Mouse (Mus musculus) R1 (cell line): ENCODE results near the gene 6030408B16Rik.

ENCODE experiments used
- DNase-seq: peaks from one replicate; pipeline ENCODE4 v3.0.0-alpha.2; 2018; ENCODE audit warnings: low read depth, low spot score

The 6030408B16Rik gene

GRCm38 (mm10) chr15:101293025-101293621, at the start of gene 6030408B16Rik:
Gene 6030408B16Rik, plus strand, starts transcription at chr15:101293212.
- DNase-seq, result no peak

DNA sequence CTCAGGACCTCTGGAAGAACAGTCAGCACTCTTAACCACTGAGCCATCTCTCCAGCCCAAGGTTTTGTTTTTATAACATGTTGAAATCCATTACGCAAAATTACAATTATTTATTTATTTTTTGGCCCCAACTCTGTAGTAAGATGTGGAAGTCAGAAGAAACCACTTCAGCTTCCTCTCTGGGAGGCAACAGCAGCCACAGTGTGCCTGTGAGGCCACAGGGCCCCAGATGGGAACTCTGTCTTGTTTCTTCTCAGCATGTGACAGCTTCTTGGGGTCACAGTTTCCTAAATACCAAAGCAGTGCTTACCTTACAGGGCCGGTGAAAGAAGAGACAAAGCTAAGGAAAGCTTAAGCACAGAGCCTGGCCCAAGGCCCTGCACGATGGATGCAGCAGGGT, 49.0 kb upstream of the 6030408B16Rik start:
- no peak for DNase-seq

- DNase-seq, result peak; percentile 99
These were observed 46.5 kb upstream of the 6030408B16Rik start for GRCm38 (mm10) chr15:101246231-101247154.

DNA sequence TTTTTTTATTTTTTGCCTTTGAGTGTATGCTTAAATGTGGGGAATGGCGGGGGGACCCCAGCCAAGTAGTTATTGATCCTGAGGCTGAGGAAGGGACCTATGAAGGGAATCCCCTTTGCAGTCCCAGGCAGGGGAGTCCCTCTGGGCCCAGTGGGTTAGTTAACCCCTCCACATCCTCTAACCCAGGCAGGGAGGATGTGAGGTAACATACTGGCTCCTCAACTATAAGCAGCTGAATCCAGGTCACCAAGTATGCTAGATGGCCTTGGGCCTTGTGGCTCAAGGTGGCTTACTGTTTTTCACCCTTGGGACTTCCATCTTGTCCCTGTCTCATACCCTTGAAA, 45.9 kb upstream of the 6030408B16Rik start:
- no peak for DNase-seq

- no peak for DNase-seq
These were observed 44.8 kb upstream of the 6030408B16Rik start for GRCm38 (mm10) chr15:101248029-101248710.

- DNase-seq, result no peak
These were observed 42.7 kb upstream of the 6030408B16Rik start for GRCm38 (mm10) chr15:101250220-101250800.

DNA sequence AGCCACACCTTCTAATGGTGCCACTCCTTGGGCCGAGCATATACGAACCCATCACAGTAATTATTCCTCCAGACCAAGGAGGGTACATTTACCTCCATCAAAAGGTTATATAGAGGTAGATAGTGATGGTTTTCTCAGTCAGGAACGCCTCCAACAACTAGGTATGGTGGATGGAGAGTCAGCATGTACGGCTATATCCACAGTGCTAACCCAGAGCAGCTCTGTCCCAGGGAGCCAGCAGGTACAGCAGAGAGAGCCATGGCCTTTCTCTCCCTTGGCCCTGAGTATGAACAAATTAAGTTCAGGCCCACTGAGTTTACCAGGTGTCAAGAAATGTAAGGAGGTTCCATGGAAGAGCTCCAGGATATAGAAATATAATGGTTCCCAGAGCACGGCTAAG, 41.1 kb upstream of the 6030408B16Rik start:
- no peak for DNase-seq

- no peak for DNase-seq
These were observed 40.4 kb upstream of the 6030408B16Rik start for GRCm38 (mm10) chr15:101252614-101253013.

DNA sequence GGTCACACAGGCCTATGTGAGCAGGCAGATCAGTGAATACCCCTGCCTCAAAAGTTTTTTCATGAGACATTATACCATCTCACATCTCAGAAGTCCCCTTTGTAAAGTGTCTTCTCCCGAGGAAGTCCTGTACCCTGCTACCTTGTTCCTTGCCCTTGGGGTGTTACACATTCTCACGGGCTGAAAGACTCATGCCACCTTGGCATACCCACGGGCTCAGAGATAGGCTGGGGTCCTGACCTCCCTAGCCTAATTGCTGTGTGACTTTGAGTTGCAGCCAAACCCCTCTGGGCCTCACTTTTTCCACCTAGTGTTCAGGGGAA, 39.5 kb upstream of the 6030408B16Rik start:
- DNase-seq, result no peak

- DNase-seq, result peak; percentile 69
These were observed 38.9 kb upstream of the 6030408B16Rik start, which contains the start of gene Nr4a1 for GRCm38 (mm10) chr15:101253886-101254795. Gene Nr4a1, plus strand, starts transcription at chr15:101254269.

GRCm38 (mm10) chr15:101255842-101256462, 37.1 kb upstream of the 6030408B16Rik start:
- no peak for DNase-seq

DNA sequence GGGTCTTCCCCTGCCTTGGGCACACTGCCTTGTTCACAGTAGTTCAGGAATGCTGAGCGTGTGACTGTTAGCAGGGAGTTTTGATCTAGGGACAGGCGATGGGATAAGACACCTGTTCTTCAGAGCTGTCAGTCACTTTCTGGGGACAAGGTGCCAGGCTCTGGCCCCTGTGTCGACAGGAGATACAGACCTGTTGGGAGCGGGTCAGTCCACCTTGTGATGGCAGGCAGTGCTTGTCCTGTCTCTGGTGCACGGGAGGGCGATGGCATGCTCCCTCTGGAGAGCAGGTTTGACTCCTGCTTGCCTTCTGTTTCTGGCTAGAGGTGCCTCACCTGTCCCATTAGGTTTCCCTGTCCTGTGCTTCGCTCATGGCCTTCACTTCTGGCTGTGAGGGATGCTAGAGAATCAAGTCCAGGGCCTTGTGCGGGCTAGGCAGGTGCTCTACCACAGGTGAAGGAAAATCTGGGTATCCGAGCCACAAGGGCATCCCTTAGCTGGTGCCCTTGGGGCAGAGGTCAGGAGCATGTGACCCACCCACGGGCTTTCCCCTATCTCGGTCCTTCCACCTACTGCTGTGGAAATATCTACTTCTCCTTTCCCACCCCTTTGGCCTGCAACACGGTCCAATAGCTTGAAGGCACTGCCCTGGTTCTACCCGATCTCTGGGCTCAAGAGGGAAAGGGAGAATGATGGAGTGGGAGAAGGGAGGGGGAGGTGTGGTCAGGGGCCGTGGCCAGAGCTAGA, 36.4 kb upstream of the 6030408B16Rik start:
- DNase-seq, result no peak

DNA sequence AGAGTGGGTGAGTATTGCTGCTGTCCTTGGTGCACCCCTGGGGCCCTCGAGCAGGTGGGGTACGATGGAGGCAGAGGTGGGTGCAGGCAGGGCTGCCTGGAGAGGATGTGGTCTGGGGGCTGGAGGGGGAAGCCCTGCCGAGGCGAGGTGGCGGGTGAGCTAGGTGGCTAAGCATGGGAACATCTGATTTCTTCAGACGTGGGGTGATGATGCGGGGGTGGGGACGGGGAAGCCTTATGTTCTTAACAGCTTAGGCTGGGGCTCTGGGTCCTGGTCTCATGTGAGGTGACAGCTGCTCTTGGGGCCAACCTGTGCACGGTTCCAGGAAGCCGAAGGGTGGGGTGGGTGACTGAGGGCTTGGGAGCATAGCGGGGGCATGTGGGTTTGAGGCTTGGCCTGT, 34.6 kb upstream of the 6030408B16Rik start:
- DNase-seq, result no peak

- DNase-seq, result no peak
These were observed 33.1 kb upstream of the 6030408B16Rik start for GRCm38 (mm10) chr15:101259922-101260321.

GRCm38 (mm10) chr15:101260387-101260786, 32.6 kb upstream of the 6030408B16Rik start:
- no peak for DNase-seq

GRCm38 (mm10) chr15:101260874-101261622, 32.0 kb upstream of the 6030408B16Rik start:
- DNase-seq, result no peak

DNA sequence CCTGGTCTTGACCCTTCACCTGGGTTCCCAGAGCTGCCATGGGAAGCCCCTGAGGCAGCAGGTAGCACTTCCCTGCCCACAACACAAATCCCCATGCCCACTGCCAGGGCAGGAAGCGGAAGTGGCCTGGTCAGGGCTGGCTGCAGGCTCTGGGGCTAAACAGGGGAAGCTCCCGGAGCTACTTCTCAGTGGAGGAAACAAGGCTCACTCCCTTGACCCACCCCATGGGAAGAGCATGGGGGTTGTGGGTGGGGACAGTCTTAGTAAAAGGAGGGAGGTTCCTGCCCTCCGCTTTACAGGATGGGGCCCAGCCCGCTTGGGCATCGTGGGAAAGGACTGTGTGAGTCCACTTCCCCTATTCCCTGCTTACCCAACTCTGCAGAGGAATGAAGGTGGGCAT, 30.5 kb upstream of the 6030408B16Rik start:
- no peak for DNase-seq

DNA sequence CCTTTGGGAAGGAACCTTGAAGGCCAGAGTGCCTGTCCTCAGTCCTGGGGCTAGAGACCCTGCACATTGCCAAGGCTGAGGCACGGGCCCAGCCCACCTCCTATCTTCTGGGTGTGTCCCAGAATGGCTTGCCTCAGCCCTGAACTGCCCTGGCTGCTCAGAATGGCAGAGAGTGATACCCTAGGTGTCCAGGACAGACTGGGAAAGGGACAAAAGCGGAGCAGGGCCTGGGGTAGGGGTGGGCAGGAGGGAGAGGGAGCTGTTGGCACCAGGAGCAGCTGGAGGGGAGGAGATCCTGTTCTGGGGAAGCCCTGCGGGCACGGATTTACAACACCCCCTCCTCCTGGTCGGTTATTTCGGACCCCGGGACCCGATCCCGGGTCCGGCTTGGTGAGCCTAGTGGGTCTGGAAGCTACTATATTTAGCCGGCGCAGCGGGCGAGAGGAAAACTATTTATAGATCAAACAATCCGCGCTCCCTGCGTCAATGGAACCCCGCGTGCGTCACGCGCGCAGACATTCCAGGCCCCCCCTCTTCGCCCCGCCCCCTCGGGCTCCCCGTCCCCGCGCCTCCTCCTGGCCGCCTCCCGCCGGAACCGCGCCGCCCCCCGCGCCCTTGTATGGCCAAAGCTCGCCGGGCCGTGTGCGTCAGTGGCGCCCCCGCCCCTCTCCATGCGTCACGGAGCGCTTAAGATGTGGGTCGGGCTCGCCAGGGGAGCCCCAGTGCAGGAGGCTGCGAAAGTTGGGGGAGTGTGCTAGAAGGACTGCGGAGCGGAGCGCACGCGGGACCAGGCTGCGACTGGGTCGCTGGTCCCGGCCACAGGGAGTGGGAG, 26.7 kb upstream of the 6030408B16Rik start:
- peak; percentile 94 for DNase-seq
